Mouse (Mus musculus): ENCODE measurements at regions not wholly inside any gene's neighbourhood (a gene's known extent, or its start where the extent isn't known, plus 50 kb on each side); places are given as distances from the start of the nearest gene placed in this dataset.
"Not testable (repeated sequence)": the region's sequence is repeated elsewhere in the genome, so short reads cannot be mapped to it uniquely, and the experiment has no call there.

DNA sequence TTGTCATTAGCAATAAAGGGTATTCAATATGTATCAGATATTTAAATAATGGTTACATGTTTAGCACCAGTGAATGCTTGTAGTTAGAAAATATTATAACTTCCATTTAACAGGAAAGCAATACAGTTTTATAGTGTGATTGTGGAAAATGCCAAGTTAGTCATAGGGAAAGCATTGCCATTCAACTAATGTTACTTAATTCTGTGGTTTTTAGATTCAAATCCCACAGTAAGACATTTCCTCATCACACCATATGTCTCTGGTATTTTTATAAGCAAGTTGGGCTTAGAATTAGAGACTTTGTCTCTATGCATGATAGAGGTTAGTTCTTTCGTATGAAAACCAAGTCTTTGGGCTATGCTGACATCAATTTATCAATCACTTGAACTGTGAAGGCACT lies 133.0 kb downstream of the Prr30 start:
- no peak for DNase-seq (ENCODE audit: low spot score)

DNA sequence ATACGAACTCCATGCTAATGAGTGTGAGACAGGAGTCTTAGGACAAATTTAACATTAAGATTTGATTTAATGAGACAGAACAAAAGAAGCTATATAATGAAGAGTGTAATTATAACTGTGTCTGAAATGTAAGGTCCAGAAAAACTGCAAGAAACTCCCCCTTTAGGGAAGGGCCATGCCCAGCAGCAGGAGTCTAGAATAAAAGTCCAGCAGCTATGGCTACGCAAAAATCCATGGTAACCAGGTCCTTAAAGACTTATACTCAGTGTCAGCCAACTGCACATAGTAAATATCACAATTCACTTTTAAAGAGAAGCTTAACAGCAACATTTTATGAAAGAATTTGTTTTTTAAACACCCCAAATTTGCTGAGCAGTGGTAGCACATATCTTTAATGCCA lies 143.3 kb downstream of the Prr30 start:
- DNase-seq (ENCODE audit: low spot score), result no peak

DNA sequence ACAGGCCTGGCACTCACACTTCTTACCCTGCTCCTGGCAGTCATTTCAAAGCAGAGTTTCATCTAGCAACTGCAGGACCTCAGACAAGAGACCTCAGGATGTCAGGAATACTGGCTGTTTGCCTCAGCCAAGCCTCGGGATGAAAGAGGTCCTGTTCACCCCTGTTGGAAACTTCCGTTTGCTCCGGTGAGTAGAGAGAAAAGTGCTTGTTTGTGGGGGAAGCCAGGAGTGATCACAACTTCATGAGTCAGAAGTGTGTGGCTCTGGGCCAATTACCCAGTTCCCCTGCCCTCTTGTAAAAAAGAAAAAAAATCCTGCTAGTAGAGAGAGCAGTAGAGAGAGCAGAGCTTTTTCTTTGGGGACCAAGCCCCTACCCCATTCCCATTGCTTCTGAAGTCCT lies 144.2 kb downstream of the Prr30 start:
- peak; percentile 17 for DNase-seq (ENCODE audit: low spot score)

DNA sequence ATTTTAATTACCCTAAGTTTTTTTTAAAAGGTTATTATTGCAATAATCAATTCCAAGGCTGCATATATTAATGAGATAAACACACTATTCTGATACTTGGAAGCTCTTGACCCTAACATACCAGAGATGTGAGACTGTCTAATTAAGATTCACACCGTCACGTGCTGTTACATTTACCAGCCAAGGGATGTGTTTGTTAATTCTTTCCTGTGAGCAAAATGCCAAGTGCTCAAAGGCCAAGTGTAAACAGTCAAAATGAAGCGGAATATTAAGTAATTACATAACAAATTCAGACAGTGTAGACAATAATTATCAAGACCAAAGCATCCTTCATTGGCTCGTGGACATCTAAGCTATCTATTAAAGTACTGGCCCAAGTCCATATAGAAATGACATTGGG lies 145.3 kb downstream of the Prr30 start:
- DNase-seq (ENCODE audit: low spot score), result no peak

DNA sequence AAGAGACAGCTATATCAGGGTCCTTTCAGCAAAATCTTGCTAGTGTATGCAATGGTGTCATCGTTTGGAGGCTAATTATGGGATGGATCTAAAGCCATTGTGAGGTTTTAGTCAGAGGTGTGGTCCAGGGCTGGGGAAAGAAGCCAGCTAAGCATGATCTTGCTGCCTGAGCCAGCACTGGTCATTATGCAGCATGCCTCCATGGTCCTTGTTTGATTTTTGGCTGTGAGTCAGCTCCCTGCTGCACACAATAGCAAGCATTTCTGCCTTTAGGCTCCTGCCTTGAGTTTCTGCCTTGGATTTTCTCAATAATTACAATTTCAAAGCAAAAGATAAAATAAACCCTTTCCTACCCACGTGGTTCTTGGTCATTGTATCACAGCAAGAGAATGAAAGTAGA lies 147.4 kb downstream of the Prr30 start:
- no peak for DNase-seq (ENCODE audit: low spot score)

DNA sequence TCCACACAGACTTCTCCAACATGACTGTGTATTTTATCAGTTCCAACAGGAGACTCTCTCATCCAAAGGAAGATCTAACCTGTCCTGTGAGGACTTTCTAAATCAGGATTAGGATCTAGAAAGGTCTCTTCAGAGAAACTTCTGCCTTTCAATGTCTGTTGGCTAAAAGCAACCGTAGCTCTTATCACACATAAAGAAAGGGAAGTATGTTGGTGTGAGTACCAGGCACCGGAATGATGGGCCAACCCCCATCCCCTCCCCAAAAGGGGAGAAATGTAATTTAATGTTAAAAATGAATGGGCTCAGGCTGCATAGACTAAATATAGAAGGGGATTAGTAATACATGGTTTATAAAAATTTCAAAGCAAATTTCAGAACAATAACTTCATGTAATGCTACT lies 149.9 kb downstream of the Prr30 start:
- no peak for DNase-seq (ENCODE audit: low spot score)

DNA sequence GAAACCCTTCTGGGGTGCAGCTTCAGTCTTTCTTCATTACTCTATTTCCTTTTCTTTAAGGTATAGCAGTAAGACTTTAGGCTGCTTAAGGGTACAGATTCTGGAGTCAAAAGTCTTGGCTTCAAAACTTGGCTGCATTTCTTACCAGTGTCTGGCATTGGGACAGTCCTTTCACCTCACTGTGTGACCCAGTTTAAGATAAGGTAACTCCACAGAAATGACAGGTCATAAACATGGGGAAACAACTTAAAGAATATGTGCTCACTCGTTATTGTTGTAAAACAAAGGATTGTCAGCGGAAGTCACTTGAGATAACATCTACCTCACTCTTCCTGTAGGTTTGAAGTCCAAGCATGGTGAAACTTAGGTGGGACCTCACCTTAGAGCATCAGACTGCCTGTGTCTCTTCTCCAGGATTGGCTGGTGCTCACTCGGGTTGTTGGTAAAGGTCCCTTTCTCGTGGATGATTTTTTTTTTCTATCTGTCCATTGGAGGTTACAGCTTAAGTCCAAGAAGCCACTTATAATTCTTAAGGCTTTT lies 150.4 kb downstream of the Prr30 start:
- DNase-seq (ENCODE audit: low spot score), result no peak

DNA sequence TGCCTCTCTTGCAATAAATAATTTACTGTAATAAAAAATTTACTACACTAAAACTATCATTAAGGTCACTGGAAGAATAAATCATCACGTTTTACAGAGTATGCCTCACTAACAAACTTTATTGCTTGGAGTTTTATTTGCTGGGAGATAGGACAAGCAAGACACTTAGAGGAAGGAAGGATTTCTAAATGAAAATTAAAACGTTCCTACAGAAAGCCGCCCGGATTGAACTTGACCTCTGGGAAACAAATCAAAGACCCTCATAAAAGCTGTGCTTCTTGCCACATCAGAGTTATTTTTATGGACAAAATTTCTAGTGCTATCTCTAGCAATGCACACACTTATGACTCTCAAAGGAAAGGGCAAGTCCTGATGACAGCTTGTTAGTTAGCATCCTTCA lies 156.6 kb downstream of the Prr30 start:
- no peak for DNase-seq (ENCODE audit: low spot score)

DNA sequence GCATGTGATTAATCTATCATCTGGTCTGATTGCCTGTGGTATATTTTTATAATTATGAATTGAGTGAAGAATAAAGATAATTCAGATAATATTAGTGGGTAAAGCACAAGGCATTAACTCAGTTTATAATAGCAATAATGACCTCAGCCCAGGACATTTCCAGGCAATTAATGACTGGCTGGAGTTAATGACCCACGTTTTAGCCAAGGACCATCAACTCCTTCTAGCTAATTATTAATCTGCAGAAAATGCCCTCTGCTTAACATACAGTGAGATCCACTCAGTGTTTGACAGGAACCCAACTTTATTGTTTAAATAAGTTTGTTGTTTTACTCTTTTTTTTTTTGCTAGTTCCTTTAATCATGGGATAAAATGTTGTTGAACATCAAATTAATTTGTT lies 199.1 kb downstream of the Prr30 start:
- no peak for DNase-seq (ENCODE audit: low spot score)

DNA sequence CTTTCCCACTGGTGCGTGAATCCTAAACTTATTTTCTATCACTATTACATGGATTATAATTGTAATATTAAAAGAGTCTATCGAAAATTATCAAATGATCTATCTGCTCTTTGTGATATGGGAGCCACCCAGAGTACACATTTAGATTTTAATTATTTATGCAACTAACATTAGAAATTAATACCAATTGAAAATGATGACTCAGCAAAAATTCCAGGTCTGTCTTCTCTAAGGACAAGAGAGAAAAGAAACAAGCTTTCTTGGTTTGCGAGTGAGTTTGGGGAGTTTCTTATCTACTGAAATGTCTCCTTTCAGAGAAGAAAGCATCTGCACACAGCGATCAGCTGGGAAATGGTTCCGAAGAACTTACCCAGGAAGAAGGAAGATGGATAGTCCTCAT lies 219.4 kb downstream of the Prr30 start:
- DNase-seq (ENCODE audit: low spot score), result no peak

DNA sequence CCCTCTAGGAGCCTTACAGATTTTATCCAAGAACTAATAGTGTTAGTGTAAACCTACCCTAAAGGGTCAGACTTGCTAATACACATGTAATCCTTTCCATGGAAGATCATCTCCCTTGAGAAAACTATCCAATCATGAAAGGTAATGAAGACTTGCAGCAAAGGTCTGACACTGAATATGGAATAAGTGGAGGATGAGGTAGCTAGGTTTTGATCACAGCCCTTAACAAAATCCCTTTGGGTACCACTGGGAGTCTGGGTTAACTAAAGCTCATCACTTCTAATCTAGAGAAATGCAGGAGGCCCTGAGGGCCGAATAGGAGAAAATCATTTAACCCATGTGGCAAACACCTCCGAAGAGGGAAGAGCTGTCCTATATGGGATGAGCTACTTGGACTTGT lies 221.6 kb downstream of the Prr30 start:
- DNase-seq (ENCODE audit: low spot score), result no peak

DNA sequence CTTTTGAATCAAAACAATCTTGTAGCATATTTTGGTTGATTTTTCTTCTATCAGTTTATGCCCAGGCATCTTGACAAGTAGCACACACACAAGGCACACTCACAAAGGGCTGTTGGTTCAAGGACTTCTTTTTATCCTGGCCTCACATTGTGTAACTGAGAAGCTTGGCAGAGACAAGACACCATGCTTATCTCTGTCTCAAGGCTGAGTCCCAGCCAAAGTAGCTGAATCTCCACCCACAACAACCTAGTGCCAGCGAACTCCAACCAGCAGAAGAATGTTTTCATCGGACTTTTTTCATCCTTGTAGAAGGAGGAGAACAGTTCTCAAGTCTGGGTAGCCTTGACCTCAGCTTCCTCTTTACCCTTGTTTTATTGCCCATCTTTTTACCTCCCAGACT lies 229.2 kb downstream of the Prr30 start:
- no peak for DNase-seq (ENCODE audit: low spot score)

DNA sequence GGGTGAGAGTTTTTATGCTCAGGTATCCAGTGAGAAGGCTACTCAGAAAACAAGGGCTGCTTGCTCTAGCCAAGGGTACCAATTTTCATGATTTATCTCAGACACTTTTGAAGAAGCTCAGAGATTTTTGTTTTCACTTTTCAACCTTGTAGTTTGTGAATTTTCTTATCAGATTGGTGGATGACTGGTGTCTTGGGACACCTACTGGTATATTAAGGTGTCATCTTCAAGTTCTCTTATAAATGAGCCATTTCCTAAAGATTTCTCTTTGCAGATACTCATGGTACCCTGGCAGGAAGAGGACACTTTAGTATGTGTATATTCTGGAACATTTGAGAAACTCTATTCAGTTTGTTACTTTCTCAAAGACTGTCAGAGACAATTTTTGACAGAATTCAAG lies 239.9 kb downstream of the Prr30 start:
- DNase-seq (ENCODE audit: low spot score), result no peak

DNA sequence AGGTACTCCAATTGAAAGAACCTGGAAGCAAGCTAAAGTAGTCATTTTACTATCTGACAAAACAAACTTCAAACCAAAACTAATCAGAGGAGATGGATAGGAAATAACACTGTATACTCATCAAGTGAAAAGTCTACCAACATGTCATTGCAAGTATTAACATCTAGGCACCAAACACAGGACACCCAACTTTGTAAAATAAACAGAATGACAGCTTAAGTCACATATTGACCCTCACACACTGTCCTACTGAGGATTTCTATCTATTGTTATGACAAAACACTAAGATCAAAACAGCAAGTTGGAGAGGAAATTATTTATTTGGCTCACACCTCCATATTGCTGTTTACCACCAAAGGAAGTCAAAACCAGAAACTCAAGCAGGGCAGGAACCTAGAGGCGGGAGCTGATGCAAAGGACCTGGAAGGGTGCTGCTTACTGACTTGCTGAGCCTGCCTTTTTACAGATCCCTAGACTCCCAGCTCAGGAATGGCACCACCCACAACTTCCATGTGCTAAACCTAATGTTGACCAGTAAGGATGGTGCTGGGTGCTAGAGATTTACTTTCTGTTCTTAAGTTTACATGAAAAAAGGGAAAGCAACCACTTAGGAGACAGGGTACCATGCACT lies 244.2 kb downstream of the Prr30 start:
- no peak for DNase-seq (ENCODE audit: low spot score)

DNA sequence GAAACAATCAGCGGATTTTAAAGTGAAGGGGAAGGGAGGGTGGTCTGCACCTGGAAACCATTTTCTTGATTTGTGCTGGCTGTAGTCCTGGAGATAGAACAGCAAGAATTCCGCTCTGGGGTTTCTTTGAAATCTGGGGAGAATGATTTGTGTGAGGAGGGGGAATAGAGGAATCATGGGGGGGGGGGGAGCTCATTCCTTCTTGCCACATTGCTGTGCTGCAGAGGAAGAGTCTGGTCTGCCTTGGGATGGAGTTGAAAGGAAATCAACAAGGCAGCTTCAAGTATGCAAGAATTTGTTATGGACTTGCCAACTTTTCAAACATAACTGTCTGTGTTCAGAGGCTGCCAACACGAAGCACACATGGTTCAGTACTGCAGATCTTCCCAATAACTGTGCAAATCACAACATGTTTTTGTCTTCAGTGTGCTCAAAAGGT lies 249.4 kb downstream of the Prr30 start:
- peak; percentile 67 for DNase-seq (ENCODE audit: low spot score)

DNA sequence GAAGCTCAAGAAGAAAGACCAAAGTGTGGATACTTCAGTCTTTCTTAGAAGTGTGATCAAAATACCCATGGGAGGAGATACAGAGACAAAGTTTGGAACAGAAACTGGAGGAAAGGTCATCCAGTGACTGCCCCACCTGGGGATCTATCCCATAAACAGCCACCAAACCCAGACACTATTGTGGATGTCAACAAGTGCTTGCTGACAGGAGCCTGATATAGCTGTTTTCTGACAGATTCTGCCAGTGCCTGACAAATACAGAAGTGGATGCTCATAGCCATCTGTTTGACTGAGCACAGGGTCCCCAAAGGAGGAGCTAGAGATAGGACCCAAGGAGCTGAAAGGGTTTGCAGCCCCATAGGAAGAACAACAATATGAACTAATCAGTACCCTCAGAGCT lies 252.5 kb downstream of the Prr30 start:
- not testable (repeated sequence) for DNase-seq (ENCODE audit: low spot score)

DNA sequence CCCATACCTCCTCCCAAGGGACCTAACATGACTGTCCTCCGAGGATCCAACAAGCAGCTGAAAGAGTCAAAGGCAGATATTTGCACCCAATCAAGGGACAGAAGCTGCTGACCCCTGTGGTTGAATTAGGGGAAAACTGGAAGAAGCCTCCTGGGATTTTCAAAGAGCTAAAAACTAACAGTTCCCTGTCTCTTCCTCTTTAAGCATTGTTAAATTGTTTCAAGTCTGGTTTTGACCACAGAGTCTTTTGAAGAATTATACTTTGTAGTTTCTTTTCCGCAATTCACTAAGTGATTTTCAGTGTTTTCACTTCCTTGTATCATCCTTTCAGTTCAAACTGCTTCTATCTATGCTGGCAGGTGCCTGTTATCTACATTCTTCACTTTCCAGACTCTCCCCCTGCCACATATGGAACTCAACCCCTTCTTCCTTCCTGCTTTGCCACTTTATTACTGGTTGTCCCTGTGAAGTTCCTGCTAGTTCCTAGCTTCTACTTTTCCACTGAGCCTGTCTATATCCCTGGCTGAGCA lies 262.7 kb downstream of the Prr30 start:
- no peak for DNase-seq (ENCODE audit: low spot score)

DNA sequence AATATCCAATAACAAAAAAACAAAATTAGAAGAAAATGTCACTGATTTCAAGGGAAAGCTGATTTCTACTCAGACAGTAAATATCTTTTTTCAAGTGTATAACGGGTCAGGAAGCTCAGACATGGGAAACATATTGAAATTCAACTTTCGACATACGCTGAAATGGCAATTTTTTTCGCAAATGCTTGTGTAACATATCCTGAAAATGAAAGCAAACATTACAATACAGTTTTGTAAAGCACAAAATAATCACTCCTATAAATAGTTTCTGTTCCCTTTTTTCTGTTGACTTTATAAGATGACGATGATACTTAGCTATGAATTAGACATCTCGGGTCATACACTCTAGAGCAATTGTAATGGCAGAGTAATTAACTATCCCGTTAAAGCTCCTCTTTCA lies 265.6 kb downstream of the Prr30 start:
- no peak for DNase-seq (ENCODE audit: low spot score)

DNA sequence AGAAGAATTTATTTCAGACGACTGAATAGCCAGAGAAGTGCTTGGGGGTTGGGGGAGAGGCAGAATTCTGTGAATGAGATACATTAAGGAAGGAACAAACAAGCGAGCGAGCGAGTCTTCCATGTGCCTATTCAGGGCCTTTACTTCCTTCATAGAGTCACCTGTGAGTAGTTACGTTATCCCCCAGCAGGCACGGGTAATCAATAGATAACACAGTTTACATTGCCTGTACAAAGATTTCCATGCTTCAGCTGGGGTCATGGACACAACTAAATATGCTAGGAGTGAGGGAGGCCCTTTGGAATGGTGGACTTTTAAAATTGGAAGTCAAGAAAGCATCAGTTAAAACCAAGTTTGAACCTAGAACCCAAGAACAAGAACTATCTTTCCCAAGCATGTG lies 275.2 kb downstream of the Prr30 start:
- DNase-seq (ENCODE audit: low spot score), result no peak

DNA sequence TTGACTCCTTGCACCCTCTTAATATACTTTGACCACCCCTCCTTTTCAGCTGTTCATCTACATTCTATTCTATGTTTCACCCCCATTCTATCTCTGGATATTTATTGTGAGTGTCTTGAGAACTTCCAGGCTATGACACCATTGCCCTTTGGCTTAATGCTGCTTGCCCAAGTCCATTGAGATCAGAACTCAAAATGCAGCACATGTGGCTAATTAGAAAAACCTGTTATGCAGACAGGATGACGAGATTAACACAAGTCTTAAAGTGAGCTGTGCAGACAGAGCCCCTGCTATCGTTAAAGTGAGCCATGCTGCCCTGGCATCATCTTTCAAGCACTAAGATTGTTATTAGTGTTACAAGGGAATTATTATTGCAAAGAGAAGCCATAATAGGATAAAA lies 299.9 kb downstream of the Prr30 start:
- peak; percentile 69 for DNase-seq (ENCODE audit: low spot score)

DNA sequence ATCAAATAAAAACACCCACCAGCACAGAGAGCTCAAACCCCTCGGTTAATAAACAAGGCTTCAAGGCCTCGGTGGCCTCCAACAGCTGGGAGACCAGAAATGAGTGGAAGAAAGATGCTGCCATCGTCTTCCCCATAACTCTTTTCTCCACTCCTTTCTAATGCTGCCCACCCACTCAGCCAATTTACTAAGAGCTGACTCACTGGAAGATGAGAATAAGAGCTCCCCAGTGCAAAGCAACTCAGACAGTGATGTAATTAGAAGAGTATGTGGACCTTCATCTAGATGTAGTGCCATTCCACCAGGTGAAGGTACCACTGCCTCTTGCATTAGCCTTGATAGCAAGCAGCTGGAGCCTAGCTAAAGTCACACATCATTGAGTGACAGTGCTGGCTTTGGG lies 301.1 kb downstream of the Prr30 start:
- DNase-seq (ENCODE audit: low spot score), result peak; percentile 26

DNA sequence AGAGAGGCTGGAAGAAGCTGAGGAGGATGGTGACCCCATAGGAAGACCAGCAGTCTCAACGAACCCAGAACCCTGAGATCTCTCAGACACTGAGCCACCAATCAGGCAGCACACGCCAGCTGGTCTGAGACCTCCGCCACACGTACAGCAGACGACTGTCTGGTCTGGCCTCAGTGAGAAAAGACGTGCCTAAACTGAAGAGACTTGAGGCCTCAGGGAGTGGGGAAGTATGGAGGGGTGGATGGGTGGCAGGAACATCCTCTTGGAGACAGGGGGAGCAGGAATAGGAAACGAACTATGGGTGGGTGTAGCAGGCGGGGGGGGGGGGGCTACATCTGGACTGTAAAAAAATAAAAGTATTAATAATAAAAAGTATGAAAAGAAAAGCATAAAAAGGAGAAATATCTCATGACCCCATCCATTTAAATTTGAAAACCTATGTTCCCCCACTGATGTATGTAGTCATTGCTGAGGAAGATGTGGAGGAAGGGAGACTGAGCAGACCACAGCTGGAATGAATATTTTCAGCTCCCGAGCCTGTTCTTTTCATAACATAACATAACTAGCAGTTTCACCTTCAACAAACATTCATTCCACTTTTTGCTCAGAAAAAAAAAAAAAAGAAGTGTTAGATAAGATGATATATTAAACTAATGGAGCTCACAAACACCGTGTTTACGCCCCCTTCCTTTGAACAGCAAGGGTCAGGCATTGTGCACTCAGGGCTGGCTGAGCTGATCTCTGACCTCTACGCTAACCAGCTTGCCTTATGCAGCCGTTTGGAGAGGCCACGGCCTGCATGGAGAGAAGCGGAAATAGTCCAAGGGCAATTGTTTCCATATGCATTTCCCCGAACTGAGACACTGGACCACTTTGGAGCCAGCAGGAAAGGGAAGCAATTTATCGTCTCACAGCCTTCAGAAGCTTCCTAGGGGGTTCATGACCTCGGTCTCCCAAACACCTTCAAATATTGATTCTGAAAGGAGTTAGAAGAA lies 310.7 kb downstream of the Prr30 start:
- DNase-seq (ENCODE audit: low spot score), result peak; percentile 90

DNA sequence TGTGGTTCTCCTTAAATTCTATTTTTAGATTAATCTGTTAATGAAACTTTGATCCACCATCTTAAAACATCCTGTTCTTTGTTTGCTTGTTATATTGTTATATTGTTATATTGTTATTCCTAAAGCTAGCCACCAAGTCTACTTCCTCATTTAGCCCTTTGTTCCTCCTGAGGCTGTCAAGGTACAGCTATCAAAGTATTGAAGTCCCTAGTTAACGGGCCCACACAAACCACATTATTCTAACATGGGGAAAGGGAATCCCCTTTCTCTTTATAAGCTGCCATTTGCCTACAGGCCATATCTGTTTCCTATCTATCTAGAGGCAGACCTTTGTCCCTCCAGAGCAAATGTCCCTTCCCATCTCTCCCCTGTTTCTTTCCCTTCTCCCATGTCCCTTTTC lies 317.0 kb downstream of the Prr30 start:
- DNase-seq (ENCODE audit: low spot score), result no peak

Measured in embryo, embryonic 10.5 days (tissue).